ENCODE assay signal across 16 mouse cellular contexts in the genomic region with DNA sequence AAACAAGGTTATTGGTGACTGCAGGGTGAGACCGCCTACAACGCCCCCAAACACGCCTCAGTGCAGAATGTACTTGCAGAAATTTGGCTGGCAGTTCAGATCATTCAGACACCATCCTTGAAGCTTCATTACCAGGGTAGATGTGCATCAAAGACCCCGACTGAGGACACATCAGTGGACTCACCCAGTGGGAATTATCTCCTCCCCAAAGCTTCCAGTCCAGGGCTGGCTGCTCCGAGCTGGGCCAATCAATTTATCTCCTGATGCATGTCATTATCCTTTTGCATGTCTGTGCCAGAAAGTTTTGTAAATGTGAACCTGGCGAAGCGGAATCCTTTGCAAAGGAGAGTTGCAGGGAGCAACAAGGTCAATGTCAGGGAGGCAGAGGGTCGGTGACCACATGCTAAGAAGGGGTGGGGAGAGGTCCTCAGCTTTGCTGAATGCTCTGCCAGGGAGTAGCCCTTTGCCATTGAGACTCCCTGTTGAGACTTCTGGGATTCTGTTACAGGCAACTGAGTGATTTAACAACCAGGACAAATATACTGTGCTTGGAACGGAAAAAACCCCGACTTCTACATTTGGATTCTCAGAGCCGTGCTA.
A peak's percentile ranks its signal among the peaks of the same experiment; 100 is the strongest.
DNase-seq lines count a peak whose midpoint lies in the region; ATAC-seq and TF ChIP-seq lines count a peak whose summit lies in the region.
"Had no signal": no experiment of that assay in that cellular context is flagged by ENCODE, and none has a peak within 500 bp of the region (broad histone marks: within the 10 kb centered on the region; RNA-seq: fewer than 3 reads in every experiment).

No protein-coding gene starts in this region.

- H3K36me3 ChIP-seq in forebrain, embryonic 12.5 days (replicated peaks): no peaks in the 10 kb centered on the region
- no peaks in the 10 kb centered on the region for H3K36me3 ChIP-seq in forebrain, embryonic 11.5 days (ENCODE audit: control insufficient read depth, insufficient read depth, low read length)
- no peaks in the 10 kb centered on the region for H3K36me3 ChIP-seq in limb, embryonic 15.5 days
- H3K36me3 ChIP-seq: G1E; intestine, embryonic 15.5 days; midbrain, embryonic 12.5 days had no signal

- WGBS in forebrain, embryonic 12.5 days: 54% methylated on average over 11 of the region's 11 CpGs
- WGBS in forebrain, embryonic 11.5 days: 53% methylated on average over 11 of the region's 11 CpGs
- WGBS in limb, embryonic 15.5 days: 43% methylated on average over 11 of the region's 11 CpGs

- no peak overlapping the region for H3K4me3 ChIP-seq in forebrain, embryonic 12.5 days (replicated peaks)
- no peak overlapping the region for H3K4me3 ChIP-seq in forebrain, embryonic 11.5 days (ENCODE audit: low read depth, low read length)
- H3K4me3 ChIP-seq in layer of hippocampus, adult 2 months: no peak overlapping the region
- no peak overlapping the region for H3K4me3 ChIP-seq in limb, embryonic 15.5 days
- H3K4me3 ChIP-seq: intestine, embryonic 15.5 days; midbrain, embryonic 12.5 days had no signal

- no peak overlapping the region for H3K4me2 ChIP-seq in forebrain, embryonic 12.5 days
- no peak overlapping the region for H3K4me2 ChIP-seq in forebrain, embryonic 11.5 days (ENCODE audit: low read depth, low read length, severe bottlenecking)
- H3K4me2 ChIP-seq in limb, embryonic 15.5 days: no peak overlapping the region
- H3K4me2 ChIP-seq: intestine, embryonic 15.5 days; midbrain, embryonic 12.5 days had no signal

- ATAC-seq in forebrain, embryonic 12.5 days (ENCODE audit: low FRiP score): peak; percentile 55; the same call in 1 of the 2 replicates
- ATAC-seq in forebrain, embryonic 11.5 days (replicated peaks; ENCODE audit: low FRiP score): no peak
- ATAC-seq in limb, embryonic 15.5 days (ENCODE audit: insufficient number of reproducible peaks, low FRiP score, low TSS enrichment, low read depth): no peak
- ATAC-seq: intestine, embryonic 15.5 days had no signal

- H3K4me1 ChIP-seq in forebrain, embryonic 12.5 days: peaks cover 31% of the 10 kb centered on the region
- no peaks in the 10 kb centered on the region for H3K4me1 ChIP-seq in forebrain, embryonic 11.5 days (replicated peaks; ENCODE audit: control insufficient read depth, insufficient read depth, low read length)
- peaks cover 53% of the 10 kb centered on the region for H3K4me1 ChIP-seq in limb, embryonic 15.5 days

- H3K9ac ChIP-seq in forebrain, embryonic 12.5 days: no peak overlapping the region
- H3K9ac ChIP-seq in forebrain, embryonic 11.5 days (ENCODE audit: low read length): no peak overlapping the region
- H3K9ac ChIP-seq in limb, embryonic 15.5 days: no peak overlapping the region
- H3K9ac ChIP-seq: intestine, embryonic 15.5 days; midbrain, embryonic 12.5 days had no signal

- H3K9me3 ChIP-seq in forebrain, embryonic 12.5 days: 0 out of 2 replicates have a peak, but pooled peaks cover 4% of the 10 kb centered on the region
- H3K9me3 ChIP-seq in forebrain, embryonic 11.5 days (ENCODE audit: control insufficient read depth, low read length): no peaks in the 10 kb centered on the region
- H3K9me3 ChIP-seq in limb, embryonic 15.5 days: no peaks in the 10 kb centered on the region
- H3K9me3 ChIP-seq: intestine, embryonic 15.5 days; midbrain, embryonic 12.5 days had no signal

- no peak for DNase-seq in forebrain, embryonic 11.5 days (ENCODE audit: low spot score)
- no peak for DNase-seq in layer of hippocampus, adult 2 months (ENCODE audit: low spot score in 2 of 2)
- DNase-seq in layer of hippocampus, adult 9-10 months (ENCODE audit: low spot score): no peak
- peak; percentile 33 for DNase-seq in R1 (ENCODE audit: low read depth, low spot score)
- no peak for DNase-seq in ovary, postnatal 14 days (ENCODE audit: low spot score)
- DNase-seq in lung, postnatal 10 days: no peak
- DNase-seq: cerebellum, adult 2 months; heart, adult 18-20 months; heart, postnatal 10 days; right cerebral cortex, postnatal 14 days; thymus, postnatal 25 days had no signal

- H3K27ac ChIP-seq in forebrain, embryonic 12.5 days: no peak overlapping the region
- no peak overlapping the region for H3K27ac ChIP-seq in forebrain, embryonic 11.5 days (ENCODE audit: low read depth, low read length)
- H3K27ac ChIP-seq in layer of hippocampus, adult 2 months: peak overlapping the region; percentile 93
- peak overlapping the region; percentile 51 for H3K27ac ChIP-seq in limb, embryonic 15.5 days
- H3K27ac ChIP-seq: intestine, embryonic 15.5 days; midbrain, embryonic 12.5 days had no signal

- no peaks in the 10 kb centered on the region for H3K27me3 ChIP-seq in forebrain, embryonic 12.5 days
- H3K27me3 ChIP-seq in forebrain, embryonic 11.5 days (ENCODE audit: control insufficient read depth, insufficient read depth, low read length): no peaks in the 10 kb centered on the region
- H3K27me3 ChIP-seq in limb, embryonic 15.5 days: no peaks in the 10 kb centered on the region
- H3K27me3 ChIP-seq: intestine, embryonic 15.5 days had no signal

- no peak for TF ChIP-seq CTCF in layer of hippocampus, adult 2 months (conservative IDR thresholded peaks at IDR 0.05)

Comparison
In these comparisons a context has a peak if more than half of its experiments do, and no peak if none do; other contexts are left out.
1. H3K27ac ChIP-seq: peak in layer of hippocampus, adult 2 months (single experiment) and limb, embryonic 15.5 days (single experiment); none in forebrain, embryonic 12.5 days (single experiment) and forebrain, embryonic 11.5 days (single experiment).